Mouse (Mus musculus): ENCODE measurements at regions not wholly inside any gene's neighbourhood (a gene's known extent, or its start where the extent isn't known, plus 50 kb on each side); places are given as distances from the start of the nearest gene placed in this dataset.

DNA sequence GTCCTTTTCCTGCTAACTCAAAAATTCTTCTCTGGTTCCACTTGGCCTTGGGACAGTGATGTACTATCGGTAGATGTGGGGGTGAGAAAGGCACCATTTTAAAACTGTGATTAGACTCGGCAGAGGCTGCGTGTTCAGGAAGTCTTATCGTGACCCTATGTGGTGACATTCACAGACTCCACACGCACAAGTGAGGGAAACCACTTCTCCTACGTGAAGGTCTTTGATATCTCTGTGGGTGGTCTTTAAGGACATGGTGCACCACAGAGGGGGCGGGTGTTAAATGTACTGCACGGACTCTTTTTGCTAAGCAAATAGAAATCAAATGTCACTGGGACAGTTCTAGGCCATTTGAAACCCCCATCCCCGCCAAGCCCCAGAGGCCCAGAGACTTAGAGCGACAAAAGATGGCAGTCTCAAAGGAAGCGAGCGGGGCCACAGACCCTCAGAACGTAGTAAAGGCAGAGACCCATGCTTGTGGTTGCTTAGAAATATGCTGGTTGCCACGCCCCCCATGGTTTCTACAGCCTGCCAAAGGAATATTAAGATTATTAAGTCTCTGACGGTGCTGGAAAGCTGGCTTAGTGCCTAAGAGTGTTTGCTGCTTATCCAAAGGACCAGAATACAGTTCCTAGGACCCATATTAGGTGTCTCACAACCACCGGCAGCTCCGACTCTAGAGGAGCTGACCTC lies 73.6 kb upstream of the Slc45a1 start:
- TF ChIP-seq CTCF (IDR thresholded peaks at IDR 0.05): no peak
- no peak for ATAC-seq
- POLR2A ChIA-PET: interaction anchor here (0.6 to 0.9 kb wide), 2 partner anchors 19 to 317 kb away, joined by 3 read pairs; no protein-coding TSS in a partner anchor

DNA sequence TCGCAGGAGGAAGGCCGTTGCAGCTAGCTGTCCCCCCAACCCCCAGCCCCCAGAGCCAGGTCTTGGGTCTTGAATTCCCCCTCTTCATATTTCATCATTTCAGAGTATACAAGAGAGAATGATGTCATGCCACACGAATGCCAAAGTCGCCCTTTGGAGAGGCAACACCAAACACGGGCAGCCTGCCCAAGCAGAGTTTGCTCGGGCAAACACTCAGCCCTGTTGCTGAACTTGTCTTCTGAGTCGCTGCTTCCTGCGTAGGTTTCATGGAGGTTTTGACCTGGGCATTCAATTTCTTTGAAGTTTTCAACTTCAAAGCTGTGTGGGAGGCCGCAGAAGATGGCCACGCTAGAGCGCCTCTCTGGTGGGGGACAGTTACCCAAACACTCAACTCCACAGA lies 72.8 kb upstream of the Slc45a1 start:
- DNase-seq (ENCODE audit: low read depth, low spot score) (no peak), ATAC-seq (no peak)
- POLR2A ChIA-PET: interaction anchor here (0.9 kb wide), 1 partner anchor 19 kb away, joined by 3 read pairs; no protein-coding TSS in a partner anchor
- in situ Hi-C loops (cut with MboI; ENCODE audit: low pct_unique_long_range_greater_than_20kb): no loop called here
- TF ChIP-seq CTCF (IDR thresholded peaks at IDR 0.05): no peak
- H3K27me3 ChIP-seq: no peaks in the 10 kb centered on the region
- CTCF ChIA-PET: no interaction called here

More for the DNA sequence above, 73.6 kb upstream of the Slc45a1 start:
- CTCF ChIA-PET: interaction anchor here (1.4 kb wide), 1 partner anchor 11 kb away, joined by 3 read pairs; no protein-coding TSS in a partner anchor
- no peak for DNase-seq (ENCODE audit: low read depth, low spot score)
- no peaks in the 10 kb centered on the region for H3K27me3 ChIP-seq
- in situ Hi-C loops (cut with MboI; ENCODE audit: low pct_unique_long_range_greater_than_20kb): no loop called here

DNA sequence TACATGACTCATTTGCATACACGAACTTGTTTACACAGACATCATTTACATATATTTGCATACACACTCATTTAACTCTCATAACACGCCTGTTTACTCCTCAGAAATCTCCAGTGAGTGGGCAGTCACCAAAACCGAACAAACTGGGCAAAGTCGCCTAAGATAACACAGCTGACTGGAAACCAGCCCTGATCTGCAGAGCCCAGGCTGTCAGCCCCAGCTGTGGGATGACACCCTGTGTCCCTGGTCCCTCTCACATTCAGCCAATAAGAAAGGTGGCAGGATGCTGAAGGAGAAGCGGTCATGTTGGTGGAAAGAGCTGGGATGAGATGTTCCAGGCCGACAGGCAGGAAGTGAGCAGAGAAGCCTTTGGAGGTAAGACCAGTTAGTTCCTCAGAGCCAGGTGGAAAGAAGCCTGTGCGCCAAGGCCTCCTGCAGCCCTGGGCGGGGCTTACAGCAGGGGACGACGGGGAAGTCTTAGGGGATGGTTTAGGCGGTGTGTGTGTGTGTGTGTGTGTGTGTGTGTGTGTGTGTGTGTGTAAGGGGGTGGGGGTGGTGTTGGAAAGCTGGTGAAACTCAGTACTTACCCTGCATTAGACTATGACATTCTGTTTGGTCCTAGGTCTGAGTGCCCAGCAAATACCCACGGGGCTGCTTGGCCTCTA lies 69.8 kb upstream of the Slc45a1 start:
- in situ Hi-C loops (cut with MboI; ENCODE audit: low pct_unique_long_range_greater_than_20kb): no loop called here
- no peaks in the 10 kb centered on the region for H3K27me3 ChIP-seq
- ATAC-seq: no peak
- no peak for TF ChIP-seq CTCF (IDR thresholded peaks at IDR 0.05)
- CTCF ChIA-PET: no interaction called here
- no peak for DNase-seq (ENCODE audit: low read depth, low spot score)
- POLR2A ChIA-PET: no interaction called here

DNA sequence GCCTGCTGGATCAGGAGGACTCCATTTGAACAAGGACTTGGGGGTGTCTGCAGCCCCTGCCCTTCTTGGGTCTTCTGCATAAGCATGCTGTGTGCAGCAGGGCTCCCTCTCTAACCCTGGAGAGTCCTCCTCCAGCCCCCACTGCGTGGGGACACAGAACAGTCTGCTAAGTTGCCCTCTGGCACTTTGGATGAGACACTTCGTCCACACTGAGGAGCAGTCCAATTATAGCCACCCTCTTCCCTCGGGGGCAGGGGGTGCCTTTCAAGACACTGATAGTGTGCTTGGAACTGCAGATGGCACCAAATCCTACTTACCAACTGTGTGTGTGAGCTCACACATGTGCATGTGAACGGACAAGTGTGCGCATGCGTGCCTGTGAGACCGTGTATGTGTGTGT lies 65.9 kb upstream of the Slc45a1 start:
- POLR2A ChIA-PET: no interaction called here
- no peak for DNase-seq (ENCODE audit: low read depth, low spot score)
- no peak for TF ChIP-seq CTCF (IDR thresholded peaks at IDR 0.05)
- CTCF ChIA-PET: no interaction called here
- no peaks in the 10 kb centered on the region for H3K27me3 ChIP-seq
- ATAC-seq: no peak
- in situ Hi-C loops (cut with MboI; ENCODE audit: low pct_unique_long_range_greater_than_20kb): no loop called here

DNA sequence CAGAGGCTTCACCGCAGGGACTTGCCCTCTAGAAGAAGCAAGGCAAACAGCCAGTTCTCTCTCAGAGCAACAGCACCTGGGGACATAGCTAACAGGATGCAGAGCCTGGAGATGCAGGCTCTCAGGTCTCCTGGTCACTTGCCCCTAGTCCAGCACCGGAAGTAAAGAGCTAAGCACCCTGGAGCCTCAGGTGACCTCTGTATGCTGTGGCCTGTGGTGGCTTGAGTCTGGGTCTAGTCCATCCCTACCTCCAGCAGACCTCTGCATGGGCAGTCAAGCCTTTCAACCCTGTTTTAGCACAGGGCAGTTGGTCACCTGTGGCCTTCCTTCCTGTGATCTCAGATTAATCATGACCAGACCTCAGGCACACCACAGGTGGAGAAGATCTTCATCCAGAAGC lies 63.1 kb upstream of the Slc45a1 start:
- CTCF ChIA-PET: no interaction called here
- no peak for TF ChIP-seq CTCF (IDR thresholded peaks at IDR 0.05)
- POLR2A ChIA-PET: no interaction called here
- no peak for DNase-seq (ENCODE audit: low read depth, low spot score)
- H3K27me3 ChIP-seq: no peaks in the 10 kb centered on the region
- in situ Hi-C loops (cut with MboI; ENCODE audit: low pct_unique_long_range_greater_than_20kb): no loop called here
- ATAC-seq: no peak

DNA sequence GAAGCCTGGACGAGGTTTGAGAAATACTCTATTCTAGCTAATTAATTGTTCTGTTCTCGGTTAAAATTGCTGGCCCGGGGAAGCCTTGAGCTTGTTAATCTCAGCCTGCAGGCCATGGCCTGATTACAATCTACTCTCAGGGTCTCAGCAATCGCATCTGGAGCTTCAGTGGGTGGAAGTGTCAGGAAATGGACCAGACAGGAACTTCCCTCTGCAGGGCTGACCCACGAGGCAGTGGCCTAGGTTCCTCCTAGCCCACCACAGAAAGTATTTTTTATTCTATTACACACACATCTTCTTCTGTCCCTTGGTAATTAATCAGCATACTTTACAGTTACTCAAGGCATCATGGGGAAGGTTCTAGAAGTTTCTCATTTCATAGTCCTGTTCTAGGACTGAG lies 61.3 kb upstream of the Slc45a1 start:
- no peak for ATAC-seq
- TF ChIP-seq CTCF (IDR thresholded peaks at IDR 0.05): no peak
- DNase-seq (ENCODE audit: low read depth, low spot score): no peak
- ChIA-PET CTCF (interaction anchor here (1.2 kb wide), 1 partner anchor 85 kb away, joined by 3 read pairs; no protein-coding TSS in a partner anchor), POLR2A (no interaction called here)
- H3K27me3 ChIP-seq: no peaks in the 10 kb centered on the region
- in situ Hi-C loops (cut with MboI; ENCODE audit: low pct_unique_long_range_greater_than_20kb): no loop called here

- ChIA-PET POLR2A (no interaction called here), CTCF (interaction anchor here (1.2 kb wide), 1 partner anchor 86 kb away, joined by 3 read pairs; no protein-coding TSS in a partner anchor)
- ATAC-seq (no peak), DNase-seq (ENCODE audit: low read depth, low spot score) (no peak)
- no peaks in the 10 kb centered on the region for H3K27me3 ChIP-seq
- in situ Hi-C loops (cut with MboI; ENCODE audit: low pct_unique_long_range_greater_than_20kb): no loop called here
- no peak for TF ChIP-seq CTCF (IDR thresholded peaks at IDR 0.05)
Observed at GRCm38 (mm10) chr4:150712856-150713255, 60.9 kb upstream of the Slc45a1 start.

DNA sequence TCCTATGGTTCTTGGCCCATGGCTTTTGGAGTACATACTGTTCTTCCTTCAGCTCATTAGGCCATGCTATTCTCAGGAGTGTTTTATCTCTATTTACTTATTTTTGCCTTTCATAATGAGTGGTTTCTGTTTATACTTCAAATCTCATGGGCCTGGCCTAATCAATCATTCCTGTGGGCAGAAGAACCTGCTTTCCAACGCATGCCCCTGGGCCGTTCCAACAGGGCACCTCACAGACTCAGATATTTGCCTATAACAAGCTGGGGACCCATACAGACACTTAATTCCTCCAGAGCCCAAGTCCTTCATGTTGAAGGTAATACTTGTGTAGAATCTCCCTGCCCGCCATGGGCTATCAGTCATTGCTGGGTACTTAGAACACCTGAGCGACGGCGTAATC lies 59.7 kb upstream of the Slc45a1 start:
- ATAC-seq: no peak
- H3K27me3 ChIP-seq: no peaks in the 10 kb centered on the region
- in situ Hi-C loops (cut with MboI; ENCODE audit: low pct_unique_long_range_greater_than_20kb): no loop called here
- no peak for TF ChIP-seq CTCF (IDR thresholded peaks at IDR 0.05)
- CTCF ChIA-PET: interaction anchor here (0.6 kb wide), 1 partner anchor 77 kb away, joined by 3 read pairs; no protein-coding TSS in a partner anchor
- no peak for DNase-seq (ENCODE audit: low read depth, low spot score)
- POLR2A ChIA-PET: no interaction called here

- in situ Hi-C loops (cut with MboI; ENCODE audit: low pct_unique_long_range_greater_than_20kb): loop anchor here (5.0 kb wide), 2 partner anchors 52 to 88 kb away; no protein-coding TSS in a partner anchor
- ATAC-seq (no peak), DNase-seq (ENCODE audit: low read depth, low spot score) (peak; percentile 72)
- no peaks in the 10 kb centered on the region for H3K27me3 ChIP-seq
- CTCF ChIA-PET: interaction anchor here (0.7 to 1.8 kb wide), 2 partner anchors 37 to 140 kb away, joined by 3 to 5 read pairs; no protein-coding TSS in a partner anchor
- POLR2A ChIA-PET: interaction anchor here (0.6 to 1.4 kb wide), 2 partner anchors 36 to 89 kb away, joined by 3 to 7 read pairs; no protein-coding TSS in a partner anchor
- no peak for TF ChIP-seq CTCF (IDR thresholded peaks at IDR 0.05)
Observed at GRCm38 (mm10) chr4:150709391-150710130, 57.6 kb upstream of the Slc45a1 start.

DNA sequence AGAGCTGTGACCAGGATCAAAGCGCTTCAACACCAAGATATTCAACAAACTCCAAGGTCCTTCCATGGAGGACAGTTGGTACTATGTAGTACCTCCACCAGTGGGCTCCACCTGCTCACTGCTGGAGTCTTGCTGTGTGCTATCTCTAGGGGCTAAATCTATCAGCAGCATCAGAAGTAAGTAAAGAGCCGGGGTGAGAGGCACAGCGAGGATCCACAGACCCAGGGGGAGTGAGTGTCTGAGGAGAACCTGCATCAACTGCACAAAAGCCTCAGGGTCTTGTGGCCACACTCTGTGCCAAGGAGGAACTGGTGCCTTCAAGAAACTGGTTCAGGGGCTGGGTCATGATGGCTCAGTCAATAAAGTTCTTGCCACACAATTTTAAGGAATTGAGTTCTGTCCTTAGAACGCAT lies 56.6 kb upstream of the Slc45a1 start:
- ChIA-PET CTCF (no interaction called here), POLR2A (interaction anchor here (2.1 to 2.4 kb wide), 2 partner anchors 37 to 147 kb away, joined by 7 to 14 read pairs; no protein-coding TSS in a partner anchor)
- TF ChIP-seq CTCF (IDR thresholded peaks at IDR 0.05): no peak
- no peaks in the 10 kb centered on the region for H3K27me3 ChIP-seq
- DNase-seq (ENCODE audit: low read depth, low spot score) (peak; percentile 44), ATAC-seq (peak; percentile 18)
- in situ Hi-C loops (cut with MboI; ENCODE audit: low pct_unique_long_range_greater_than_20kb): loop anchor here (5.0 kb wide), 2 partner anchors 51 to 89 kb away; no protein-coding TSS in a partner anchor
